Comparison of ENCODE assay signal across 21 mouse cellular contexts in genomic region chr15:88761551-88761950, GRCm38 (mm10). TPM values are rescaled to one million over a fixed set of nuclear protein-coding genes. Genes with fewer than 3 reads are reported as not detected.
A peak's percentile ranks its signal among the peaks of the same experiment; 100 is the strongest.
DNase-seq lines count a peak whose midpoint lies in the region; ATAC-seq and TF ChIP-seq lines count a peak whose summit lies in the region.
"Had no signal": no experiment of that assay in that cellular context is flagged by ENCODE, and none has a peak within 500 bp of the region (broad histone marks: within the 10 kb centered on the region; RNA-seq: fewer than 3 reads in every experiment).

No protein-coding gene starts in this region.

- H3K4me1 ChIP-seq in intestine, embryonic 15.5 days (replicated peaks), result 0 out of 2 replicates have a peak, but pooled peaks cover 3% of the 10 kb centered on the region
- H3K4me1 ChIP-seq in intestine, postnatal 0 days (replicated peaks; ENCODE audit: control insufficient read depth, insufficient read depth, low read length), result no peaks in the 10 kb centered on the region
- H3K4me1 ChIP-seq in liver, embryonic 12.5 days, result peaks cover 50% of the 10 kb centered on the region
- no peaks in the 10 kb centered on the region for H3K4me1 ChIP-seq in forebrain, postnatal 0 days (ENCODE audit: insufficient read depth)
- H3K4me1 ChIP-seq: hindbrain, embryonic 12.5 days; limb, embryonic 15.5 days had no signal

- 92% methylated on average over 4 of the region's 4 CpGs for WGBS in intestine, embryonic 15.5 days
- WGBS in intestine, postnatal 0 days, result 91% methylated on average over 4 of the region's 4 CpGs
- WGBS in liver, embryonic 12.5 days (ENCODE audit: insufficient replicate concordance), result 45% methylated on average over 4 of the region's 4 CpGs
- 90% methylated on average over 4 of the region's 4 CpGs for WGBS in forebrain, postnatal 0 days

- peak; percentile 45; the same call in 1 of the 2 replicates for ATAC-seq in intestine, embryonic 15.5 days
- no peak for ATAC-seq in intestine, postnatal 0 days
- peak; percentile 98 for ATAC-seq in liver, embryonic 12.5 days
- peak; percentile 90 for ATAC-seq in megakaryocyte-erythroid progenitor cell, adult 5-6 weeks (replicated peaks; ENCODE audit: low FRiP score, low TSS enrichment, poor library complexity, severe bottlenecking)
- ATAC-seq in forebrain, postnatal 0 days, result no peak
- ATAC-seq: CD4-positive, CD25-positive, alpha-beta regulatory T cell, adult 4 months; forebrain, embryonic 15.5 days had no signal

- H3K4me2 ChIP-seq in intestine, embryonic 15.5 days (replicated peaks), result no peak overlapping the region
- H3K4me2 ChIP-seq in intestine, postnatal 0 days (replicated peaks; ENCODE audit: low read depth), result no peak overlapping the region
- peak overlapping the region; percentile 31 for H3K4me2 ChIP-seq in liver, embryonic 12.5 days
- no peak overlapping the region for H3K4me2 ChIP-seq in forebrain, postnatal 0 days (ENCODE audit: low read depth)
- H3K4me2 ChIP-seq: forebrain, embryonic 15.5 days; heart, embryonic 11.5 days; hindbrain, embryonic 12.5 days; limb, embryonic 15.5 days had no signal

- no peaks in the 10 kb centered on the region for H3K27me3 ChIP-seq in intestine, embryonic 15.5 days (replicated peaks)
- no peaks in the 10 kb centered on the region for H3K27me3 ChIP-seq in intestine, postnatal 0 days (replicated peaks; ENCODE audit: control insufficient read depth, insufficient read depth, low read length)
- no peaks in the 10 kb centered on the region for H3K27me3 ChIP-seq in liver, embryonic 12.5 days (replicated peaks)
- H3K27me3 ChIP-seq in forebrain, postnatal 0 days (ENCODE audit: insufficient read depth, low read length), result no peaks in the 10 kb centered on the region
- H3K27me3 ChIP-seq: forebrain, embryonic 15.5 days; hindbrain, embryonic 12.5 days; limb, embryonic 15.5 days; megakaryocyte, embryonic 14.5 days had no signal

- no peak overlapping the region for H3K27ac ChIP-seq in intestine, embryonic 15.5 days
- no peak overlapping the region for H3K27ac ChIP-seq in intestine, postnatal 0 days (ENCODE audit: low read depth, low read length)
- H3K27ac ChIP-seq in liver, embryonic 12.5 days, result peak overlapping the region; percentile 57
- H3K27ac ChIP-seq in forebrain, postnatal 0 days (ENCODE audit: low read depth, low read length), result no peak overlapping the region
- H3K27ac ChIP-seq: forebrain, embryonic 15.5 days; hindbrain, embryonic 12.5 days; limb, embryonic 15.5 days had no signal

- DNase-seq in c-Kit-positive CD71-positive TER-119-positive erythroid progenitor cells, embryonic 14.5 days (ENCODE audit: low spot score), result peak; percentile 64
- no peak for DNase-seq in forebrain, postnatal 0 days
- DNase-seq in right cerebral cortex, adult 18-20 months, result no peak
- DNase-seq: adrenal gland, postnatal 36 days; cerebellum, adult 8-10 months; heart, postnatal 14 days; kidney, adult 9 months; kidney, postnatal 25 days; lung, postnatal 14 days; thymus, postnatal 14 days had no signal

- H3K9me3 ChIP-seq in intestine, embryonic 15.5 days, result no peaks in the 10 kb centered on the region
- H3K9me3 ChIP-seq in intestine, postnatal 0 days (ENCODE audit: control insufficient read depth), result no peaks in the 10 kb centered on the region
- no peaks in the 10 kb centered on the region for H3K9me3 ChIP-seq in liver, embryonic 12.5 days (replicated peaks)
- H3K9me3 ChIP-seq in forebrain, postnatal 0 days (ENCODE audit: low read length), result no peaks in the 10 kb centered on the region
- H3K9me3 ChIP-seq: forebrain, embryonic 15.5 days; hindbrain, embryonic 12.5 days; limb, embryonic 15.5 days; megakaryocyte, embryonic 14.5 days had no signal

- no peak for TF ChIP-seq CTCF in intestine, postnatal 0 days (IDR thresholded peaks at IDR 0.05; ENCODE audit: low read depth)
- no peak for TF ChIP-seq CTCF in forebrain, postnatal 0 days (IDR thresholded peaks at IDR 0.05; ENCODE audit: low read depth)

- no peak overlapping the region for H3K4me3 ChIP-seq in intestine, embryonic 15.5 days (replicated peaks)
- no peak overlapping the region for H3K4me3 ChIP-seq in intestine, postnatal 0 days (ENCODE audit: low read depth, low read length)
- no peak overlapping the region for H3K4me3 ChIP-seq in liver, embryonic 12.5 days
- no peak overlapping the region for H3K4me3 ChIP-seq in forebrain, postnatal 0 days (ENCODE audit: low read depth, low read length)
- H3K4me3 ChIP-seq: erythroblast, embryonic 14.5 days; forebrain, embryonic 15.5 days; hindbrain, embryonic 12.5 days; limb, embryonic 15.5 days; megakaryocyte, embryonic 14.5 days had no signal

- peaks cover 11% of the 10 kb centered on the region; the same call in 1 of the 2 replicates for H3K36me3 ChIP-seq in intestine, embryonic 15.5 days
- peaks cover 31% of the 10 kb centered on the region for H3K36me3 ChIP-seq in intestine, postnatal 0 days (ENCODE audit: control insufficient read depth, insufficient read depth)
- H3K36me3 ChIP-seq in liver, embryonic 12.5 days, result peaks cover 94% of the 10 kb centered on the region
- H3K36me3 ChIP-seq in forebrain, postnatal 0 days (ENCODE audit: insufficient read depth), result peaks cover 22% of the 10 kb centered on the region

- H3K9ac ChIP-seq in intestine, embryonic 15.5 days, result no peak overlapping the region
- no peak overlapping the region for H3K9ac ChIP-seq in intestine, postnatal 0 days (ENCODE audit: low read depth, low read length)
- no peak overlapping the region for H3K9ac ChIP-seq in liver, embryonic 12.5 days
- H3K9ac ChIP-seq in forebrain, postnatal 0 days, result no peak overlapping the region
- H3K9ac ChIP-seq: forebrain, embryonic 15.5 days; hindbrain, embryonic 12.5 days; limb, embryonic 15.5 days had no signal

RNA-seq across cellular contexts. Expression of gene Zbed4, which starts 10.1 kb away (rescaled TPM):
- polyA plus RNA-seq in intestine, embryonic 15.5 days (2015; fragmentation: Nextera tagmentation; extraction: Ambion mirVana), result 14.0 and 14.7 TPM in 2 replicates
- 4.9 and 5.1 TPM in 2 replicates for polyA plus RNA-seq in intestine, postnatal 0 days (2015; fragmentation: Nextera tagmentation; extraction: Ambion mirVana)
- 16.5 and 17.6 TPM in 2 replicates for polyA plus RNA-seq in liver, embryonic 12.5 days (2016; fragmentation: Nextera tagmentation; extraction: Ambion mirVana)
- total RNA-seq in megakaryocyte-erythroid progenitor cell, adult 5-6 weeks (2014; fragmentation: Nextera tagmentation), result 39.2 and 48.2 TPM in 2 replicates
- total RNA-seq in megakaryocyte-erythroid progenitor cell, adult 5-6 weeks (2017), result 36.1 and 38.3 TPM in 2 replicates
- 21.8 and 28.7 TPM in 2 replicates for total RNA-seq in forebrain, postnatal 0 days (2014; rRNA removed)
- 4.0 and 6.1 TPM in 2 replicates for polyA plus RNA-seq in forebrain, postnatal 0 days (2015; fragmentation: Nextera tagmentation; extraction: Ambion mirVana)

RNA-seq across cellular contexts. Expression of gene Brd1, which starts 27.5 kb away (rescaled TPM):
- 17.1 and 17.2 TPM in 2 replicates for polyA plus RNA-seq in intestine, embryonic 15.5 days (2015; fragmentation: Nextera tagmentation; extraction: Ambion mirVana)
- polyA plus RNA-seq in intestine, postnatal 0 days (2015; fragmentation: Nextera tagmentation; extraction: Ambion mirVana), result 11.4 and 13.3 TPM in 2 replicates
- 8.2 and 8.9 TPM in 2 replicates for polyA plus RNA-seq in liver, embryonic 12.5 days (2016; fragmentation: Nextera tagmentation; extraction: Ambion mirVana)
- 32.7 and 46.8 TPM in 2 replicates for total RNA-seq in megakaryocyte-erythroid progenitor cell, adult 5-6 weeks (2014; fragmentation: Nextera tagmentation)
- 36.2 and 39.6 TPM in 2 replicates for total RNA-seq in megakaryocyte-erythroid progenitor cell, adult 5-6 weeks (2017)
- total RNA-seq in forebrain, postnatal 0 days (2014; rRNA removed), result 56.8 and 63.6 TPM in 2 replicates
- 10.6 and 13.0 TPM in 2 replicates for polyA plus RNA-seq in forebrain, postnatal 0 days (2015; fragmentation: Nextera tagmentation; extraction: Ambion mirVana)

RNA-seq across cellular contexts. Expression of gene Alg12, which starts 57.6 kb away (rescaled TPM):
- polyA plus RNA-seq in intestine, embryonic 15.5 days (2015; fragmentation: Nextera tagmentation; extraction: Ambion mirVana), result 12.7 and 14.0 TPM in 2 replicates
- polyA plus RNA-seq in intestine, postnatal 0 days (2015; fragmentation: Nextera tagmentation; extraction: Ambion mirVana), result 7.3 and 8.4 TPM in 2 replicates
- 6.9 and 7.6 TPM in 2 replicates for polyA plus RNA-seq in liver, embryonic 12.5 days (2016; fragmentation: Nextera tagmentation; extraction: Ambion mirVana)
- total RNA-seq in megakaryocyte-erythroid progenitor cell, adult 5-6 weeks (2014; fragmentation: Nextera tagmentation), result 2.8 and 8.3 TPM in 2 replicates
- total RNA-seq in megakaryocyte-erythroid progenitor cell, adult 5-6 weeks (2017), result 3.3 and 5.2 TPM in 2 replicates
- 10.2 and 11.9 TPM in 2 replicates for total RNA-seq in forebrain, postnatal 0 days (2014; rRNA removed)
- 5.5 and 7.6 TPM in 2 replicates for polyA plus RNA-seq in forebrain, postnatal 0 days (2015; fragmentation: Nextera tagmentation; extraction: Ambion mirVana)

RNA-seq across cellular contexts. Expression of gene Creld2, which starts 57.9 kb away (rescaled TPM):
- polyA plus RNA-seq in intestine, embryonic 15.5 days (2015; fragmentation: Nextera tagmentation; extraction: Ambion mirVana), result 97.9 and 131 TPM in 2 replicates
- 67.8 and 67.9 TPM in 2 replicates for polyA plus RNA-seq in intestine, postnatal 0 days (2015; fragmentation: Nextera tagmentation; extraction: Ambion mirVana)
- polyA plus RNA-seq in liver, embryonic 12.5 days (2016; fragmentation: Nextera tagmentation; extraction: Ambion mirVana), result 61.1 and 68.6 TPM in 2 replicates
- 24.8 and 29.7 TPM in 2 replicates for total RNA-seq in megakaryocyte-erythroid progenitor cell, adult 5-6 weeks (2014; fragmentation: Nextera tagmentation)
- 47.8 and 50.9 TPM in 2 replicates for total RNA-seq in megakaryocyte-erythroid progenitor cell, adult 5-6 weeks (2017)
- 30.9 and 31.6 TPM in 2 replicates for total RNA-seq in forebrain, postnatal 0 days (2014; rRNA removed)
- polyA plus RNA-seq in forebrain, postnatal 0 days (2015; fragmentation: Nextera tagmentation; extraction: Ambion mirVana), result 40.2 and 43.9 TPM in 2 replicates

Comparison
In these comparisons a context has a peak if more than half of its experiments do, and no peak if none do; other contexts are left out.
1. ATAC-seq: peak in intestine, embryonic 15.5 days (single experiment), liver, embryonic 12.5 days (single experiment) and megakaryocyte-erythroid progenitor cell, adult 5-6 weeks (single experiment); none in intestine, postnatal 0 days (single experiment) and forebrain, postnatal 0 days (single experiment).